Comparison of ENCODE assay signal across 8 mouse cellular contexts in the genomic region with DNA sequence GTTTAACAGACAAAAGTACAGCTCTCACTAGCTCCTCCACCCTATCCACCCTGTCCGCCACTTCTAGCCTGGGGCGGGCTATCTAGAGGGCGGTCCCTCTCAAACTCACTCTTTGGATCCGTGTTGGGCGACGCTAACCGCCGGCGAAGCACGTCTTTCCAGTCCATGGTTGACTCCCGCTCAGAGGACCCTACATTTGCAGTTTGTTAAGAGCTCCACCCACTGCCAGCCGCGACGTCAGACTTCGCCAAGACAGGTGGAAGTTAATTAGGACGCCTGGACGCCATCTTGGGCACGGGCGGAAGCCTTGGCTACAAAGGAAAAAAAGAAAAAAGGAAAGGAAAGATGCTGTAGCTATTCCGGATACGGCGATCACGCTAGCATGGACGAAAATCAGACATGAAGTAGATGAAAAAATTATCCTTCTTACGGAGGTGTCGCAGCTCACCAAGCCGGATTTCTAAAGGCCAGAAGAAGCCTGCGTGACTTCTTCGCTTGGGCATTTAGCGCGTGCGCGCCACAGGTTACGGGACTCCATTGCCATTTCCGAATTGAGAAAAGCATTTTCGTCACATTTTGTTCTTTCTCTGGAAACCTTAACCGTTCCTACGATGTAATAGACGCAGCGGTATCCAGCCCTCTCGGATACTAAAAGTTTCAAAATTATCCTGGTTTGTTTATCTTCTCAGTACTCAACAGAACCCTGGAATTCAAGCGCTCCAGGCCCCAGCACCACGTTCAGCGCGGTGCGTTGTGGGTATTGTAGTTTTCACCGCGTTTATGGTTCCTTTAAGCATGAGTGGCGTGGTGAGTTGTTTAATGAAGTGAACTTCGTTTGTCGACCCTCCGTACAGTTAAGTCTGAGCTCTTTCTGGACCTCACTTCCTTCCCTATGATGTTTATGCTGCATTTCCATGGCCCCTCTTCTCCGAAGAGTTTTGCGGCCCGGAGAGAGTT. TPM values are rescaled to one million over a fixed set of nuclear protein-coding genes. Genes with fewer than 3 reads are reported as not detected.
DNase-seq lines count a peak whose midpoint lies in the region; ATAC-seq and TF ChIP-seq lines count a peak whose summit lies in the region.

A gene (minus strand): TSS at position 514 of the 957 bp plus-strand sequence.

- peak; percentile 95 for ATAC-seq in erythroid progenitor cell, adult 5-6 weeks (replicated peaks; ENCODE audit: low FRiP score, poor library complexity, severe bottlenecking)
- ATAC-seq in heart, embryonic 12.5 days (ENCODE audit: insufficient number of reproducible peaks, low FRiP score): peak; percentile 94
- peak; percentile 91 for ATAC-seq in kidney, postnatal 0 days (replicated peaks; ENCODE audit: low FRiP score, low read depth)
- ATAC-seq in liver, embryonic 11.5 days (replicated peaks; ENCODE audit: low FRiP score): peak; percentile 95
- ATAC-seq in stomach, embryonic 14.5 days (ENCODE audit: insufficient number of reproducible peaks, insufficient read depth, low FRiP score, low read depth): peak; percentile 96

- H3K9ac ChIP-seq in heart, embryonic 12.5 days: peak within 1 kb of the TSS; percentile 71
- H3K9ac ChIP-seq in kidney, postnatal 0 days (ENCODE audit: low read depth, low read length): peak within 1 kb of the TSS; percentile 62
- H3K9ac ChIP-seq in liver, embryonic 11.5 days (ENCODE audit: low read depth, low read length): peak within 1 kb of the TSS; percentile 90
- H3K9ac ChIP-seq in stomach, embryonic 14.5 days (replicated peaks; ENCODE audit: low read depth, low read length): peak within 1 kb of the TSS; percentile 71

- TF ChIP-seq CTCF in kidney, postnatal 0 days (IDR thresholded peaks at IDR 0.05; ENCODE audit: low read depth): 0 out of 2 replicates have a peak, but pooled peaks have one; percentile 9

- peaks cover 13% of the 10 kb centered on the region for H3K4me1 ChIP-seq in heart, embryonic 12.5 days (replicated peaks)
- 0 out of 2 replicates have a peak, but pooled peaks cover 12% of the 10 kb centered on the region for H3K4me1 ChIP-seq in kidney, postnatal 0 days (replicated peaks; ENCODE audit: insufficient read depth, low read length)
- peaks cover 7% of the 10 kb centered on the region for H3K4me1 ChIP-seq in liver, embryonic 11.5 days (replicated peaks; ENCODE audit: control insufficient read depth, insufficient read depth, low read length)
- peaks cover 5% of the 10 kb centered on the region for H3K4me1 ChIP-seq in stomach, embryonic 14.5 days (ENCODE audit: control insufficient read depth, insufficient read depth, low read length)

- peak within 1 kb of the TSS; percentile 69 for H3K4me3 ChIP-seq in heart, embryonic 12.5 days
- H3K4me3 ChIP-seq in kidney, postnatal 0 days (replicated peaks; ENCODE audit: low read depth, low read length): peak within 1 kb of the TSS; percentile 56
- peak within 1 kb of the TSS; percentile 59 for H3K4me3 ChIP-seq in liver, embryonic 11.5 days (ENCODE audit: low read depth, low read length)
- H3K4me3 ChIP-seq in stomach, embryonic 14.5 days (ENCODE audit: low read depth, low read length): peak within 1 kb of the TSS; percentile 59

- peak; percentile 95 for DNase-seq in CD4-positive helper T cell, adult 2 months (ENCODE audit: low read depth, low spot score)
- peak; percentile 92 for DNase-seq in brain, embryonic 18.5 days (ENCODE audit: low read depth, low spot score)
- DNase-seq in kidney, postnatal 0 days (ENCODE audit: low spot score): peak; percentile 98
- peak; percentile 92 for DNase-seq in liver, embryonic 11.5 days (ENCODE audit: low spot score)
- DNase-seq in naive thymus-derived CD4-positive, alpha-beta T cell, adult 2 months (ENCODE audit: low read depth): peak; percentile 95

- no peaks in the 10 kb centered on the region for H3K27me3 ChIP-seq in heart, embryonic 12.5 days (replicated peaks)
- H3K27me3 ChIP-seq in kidney, postnatal 0 days (ENCODE audit: insufficient read depth, low read length): no peaks in the 10 kb centered on the region
- H3K27me3 ChIP-seq in liver, embryonic 11.5 days (replicated peaks; ENCODE audit: control insufficient read depth, insufficient read depth, low read length): no peaks in the 10 kb centered on the region
- no peaks in the 10 kb centered on the region for H3K27me3 ChIP-seq in stomach, embryonic 14.5 days (ENCODE audit: control insufficient read depth, insufficient read depth, low read length)

- under 1% methylated on average over 55 of the region's 55 CpGs for WGBS in heart, embryonic 12.5 days
- under 1% methylated on average over 55 of the region's 55 CpGs for WGBS in kidney, postnatal 0 days
- under 1% methylated on average over 55 of the region's 55 CpGs for WGBS in liver, embryonic 11.5 days
- WGBS in stomach, embryonic 14.5 days: under 1% methylated on average over 55 of the region's 55 CpGs

- H3K27ac ChIP-seq in heart, embryonic 12.5 days (ENCODE audit: poor library complexity, severe bottlenecking): peak within 1 kb of the TSS; percentile 92
- peak within 1 kb of the TSS; percentile 92 for H3K27ac ChIP-seq in kidney, postnatal 0 days
- H3K27ac ChIP-seq in liver, embryonic 11.5 days (ENCODE audit: low read depth, low read length): peak within 1 kb of the TSS; percentile 98
- peak within 1 kb of the TSS; percentile 90 for H3K27ac ChIP-seq in stomach, embryonic 14.5 days (ENCODE audit: low read length)

- no peaks in the 10 kb centered on the region for H3K9me3 ChIP-seq in heart, embryonic 12.5 days (replicated peaks)
- H3K9me3 ChIP-seq in kidney, postnatal 0 days (replicated peaks; ENCODE audit: low read length): no peaks in the 10 kb centered on the region
- H3K9me3 ChIP-seq in liver, embryonic 11.5 days (ENCODE audit: control insufficient read depth, low read length): no peaks in the 10 kb centered on the region
- H3K9me3 ChIP-seq in stomach, embryonic 14.5 days (ENCODE audit: control insufficient read depth, low read depth, low read length): no peaks in the 10 kb centered on the region

- peaks cover 16% of the 10 kb centered on the region for H3K36me3 ChIP-seq in heart, embryonic 12.5 days
- H3K36me3 ChIP-seq in kidney, postnatal 0 days (ENCODE audit: insufficient read depth, low read length): peaks cover 7% of the 10 kb centered on the region; the same call in 1 of the 2 replicates
- peaks cover 14% of the 10 kb centered on the region; the same call in 1 of the 2 replicates for H3K36me3 ChIP-seq in liver, embryonic 11.5 days (ENCODE audit: control insufficient read depth, insufficient read depth, low read length)
- H3K36me3 ChIP-seq in stomach, embryonic 14.5 days (ENCODE audit: control insufficient read depth, insufficient read depth, low read length): peaks cover 6% of the 10 kb centered on the region

- peak within 1 kb of the TSS; percentile 67 for H3K4me2 ChIP-seq in heart, embryonic 12.5 days
- peak within 1 kb of the TSS; percentile 64 for H3K4me2 ChIP-seq in kidney, postnatal 0 days (ENCODE audit: low read length)
- peak within 1 kb of the TSS; percentile 65 for H3K4me2 ChIP-seq in liver, embryonic 11.5 days
- peak within 1 kb of the TSS; percentile 61 for H3K4me2 ChIP-seq in stomach, embryonic 14.5 days (replicated peaks; ENCODE audit: low read depth, low read length)

RNA-seq across cellular contexts. Expression of the gene that starts here (rescaled TPM):
- total RNA-seq in erythroid progenitor cell, adult 5-6 weeks (2015; ENCODE audit: low replicate concordance): 19.8 and 25.6 TPM in 2 replicates
- total RNA-seq in erythroid progenitor cell, adult 5-6 weeks (2017; ENCODE audit: low replicate concordance): 19.5 and 20.6 TPM in 2 replicates
- 11.6 and 12.7 TPM in 2 replicates for polyA plus RNA-seq in heart, embryonic 12.5 days (2016; fragmentation: Nextera tagmentation; extraction: Ambion mirVana)
- 12.9 TPM in 2 replicates for polyA plus RNA-seq in kidney, postnatal 0 days (2015; fragmentation: Nextera tagmentation; extraction: Ambion mirVana)
- 18.9 and 21.7 TPM in 2 replicates for polyA plus RNA-seq in liver, embryonic 11.5 days (2014; fragmentation: Nextera tagmentation; extraction: Ambion mirVana)
- polyA plus RNA-seq in stomach, embryonic 14.5 days (2014; fragmentation: Nextera tagmentation; extraction: Ambion mirVana): 13.5 and 17.0 TPM in 2 replicates

Comparison
In these comparisons a context has a peak if more than half of its experiments do, and no peak if none do; other contexts are left out.
1. Peak in every context shown above with its lines: DNase-seq, ATAC-seq, H3K4me3 ChIP-seq and H3K27ac ChIP-seq.